Mouse (Mus musculus) subcutaneous adipose tissue, adult 2 months (tissue): ENCODE data around the gene Ppp1r2. TPM values are rescaled to one million over a fixed set of nuclear protein-coding genes. Genes with fewer than 3 reads are reported as not detected.

Source experiments
- polyA plus RNA-seq: library from polyadenylated mRNA; depleted of rRNA; stranded (reverse); fragments of >200 nt; gene quantifications from 2 replicates; pipeline ENCODE4 v1.2.3, GENCODE M21; 2012; ENCODE audit warnings: low replicate concordance; rRNA removed

The Ppp1r2 gene
- 32.5 and 40.7 TPM in 2 replicates for polyA plus RNA-seq

DNA sequence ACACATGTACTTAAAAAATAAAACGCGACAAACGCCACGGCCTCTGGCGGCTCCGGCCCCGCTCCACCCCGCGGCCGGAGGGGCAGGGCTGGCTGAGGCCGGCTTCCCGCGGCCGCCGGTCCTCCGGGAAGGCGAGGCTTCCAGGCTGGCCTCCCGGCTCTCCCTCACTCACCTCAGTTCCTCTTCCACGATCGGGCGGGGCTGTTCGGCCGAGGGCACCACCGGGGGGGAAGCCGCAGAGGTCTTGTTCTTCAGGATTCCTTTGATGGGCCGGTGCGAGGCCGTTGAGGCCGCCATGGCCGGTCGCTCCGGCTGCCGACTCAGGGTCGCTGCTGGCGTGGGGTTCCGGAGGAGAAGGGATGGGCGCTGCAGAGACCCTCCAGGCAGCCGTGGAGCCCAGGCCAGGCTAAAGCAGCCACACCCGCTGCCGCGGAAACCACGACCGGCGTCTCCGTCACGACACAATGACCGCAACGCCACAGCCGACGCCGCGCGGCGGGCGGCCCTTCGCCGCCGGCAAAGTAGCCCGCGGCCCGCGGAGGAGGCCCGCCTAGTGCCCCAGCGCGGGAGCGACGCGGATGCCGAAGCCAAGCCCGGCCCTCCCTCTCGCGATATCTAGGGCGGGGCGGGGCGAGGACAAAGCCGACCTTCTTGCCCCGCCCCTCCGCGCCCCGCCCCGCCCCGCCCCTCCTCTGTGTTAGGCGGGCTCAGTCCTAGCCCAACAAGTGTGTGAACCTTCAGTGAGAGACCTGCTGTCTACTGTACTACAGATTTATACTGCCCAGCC, at the start of gene Ppp1r2:
Gene Ppp1r2 (minus strand): TSS at position 604 of the 787 bp plus-strand sequence.

GRCm38 (mm10) chr16:31314497-31315233, 39.6 kb upstream of the Ppp1r2 start, which contains the start of gene Apod:
Gene Apod (minus strand): TSS chr16:31314808.

Other genes with a start within 250 kb of the Ppp1r2 start
- 21.1 and 31.6 TPM in 2 replicates for gene Xxylt1, start 193.8 kb downstream of the Ppp1r2 start, polyA plus RNA-seq
- gene Acap2, start 74.0 kb downstream of the Ppp1r2 start, polyA plus RNA-seq = 15.0 and 19.7 TPM in 2 replicates
- 5.3 and 6.7 TPM in 2 replicates for gene Apod, start 39.5 kb upstream of the Ppp1r2 start, polyA plus RNA-seq
- 0.79 and 11.8 TPM in 2 replicates for gene Bdh1, start 147.0 kb upstream of the Ppp1r2 start, polyA plus RNA-seq